Mouse (Mus musculus) midbrain, embryonic 10.5 days (tissue): Measurements from ENCODE around the gene Tank. TPM values are rescaled to one million over a fixed set of nuclear protein-coding genes. Genes with fewer than 3 reads are reported as not detected.

Experiments used
- DNase-seq: peaks from one replicate; pipeline ENCODE4 v3.0.0-alpha.2; 2017; ENCODE audit warnings: low spot score
- H3K27ac ChIP-seq: fragments of 300-500 bp; sonication (generic); replicated peaks from 2 replicates; pipeline ENCODE4 v1.5.1; 2016; ENCODE audit warnings: mild to moderate bottlenecking
- H3K27me3 ChIP-seq: fragments of 300-500 bp; sonication (generic); 2 replicates; pipeline ENCODE4 v1.6.1; 2016; ENCODE audit warnings: low read depth, mild to moderate bottlenecking; ENCODE audit not compliant: poor library complexity, severe bottlenecking
- H3K36me3 ChIP-seq: fragments of 300-500 bp; sonication (generic); 2 replicates; pipeline ENCODE4 v1.6.1; 2016; ENCODE audit warnings: mild to moderate bottlenecking, moderate library complexity
- H3K4me1 ChIP-seq: fragments of 300-500 bp; sonication (generic); 2 replicates; pipeline ENCODE4 v1.6.1; 2016
- H3K4me3 ChIP-seq: fragments of 300-500 bp; sonication (generic); 2 replicates; pipeline ENCODE4 v1.5.1; 2016; ENCODE audit warnings: mild to moderate bottlenecking, moderate library complexity
- H3K9me3 ChIP-seq: fragments of 300-500 bp; sonication (generic); replicated peaks from 2 replicates; pipeline ENCODE4 v1.6.1; 2016; ENCODE audit warnings: mild to moderate bottlenecking
- WGBS: fragments of 180-500 bp; shearing (Covaris S2); methylation state at CpG from one replicate; pipeline ENCODE4 v1.1.7; 2016; 5-methylcytosine and 5-hydroxymethylcytosine counted together
- polyA plus RNA-seq: library from polyadenylated mRNA; unstranded; fragments of >200 nt; fragmentation: Nextera tagmentation; extraction: Ambion mirVana; gene quantifications from 2 replicates; pipeline ENCODE4 v1.2.1, GENCODE M21; 2016

The Tank gene
- polyA plus RNA-seq, 1 experiment from 2014 or later: 24.2 TPM

GRCm38 (mm10) chr2:61638182-61638581 lies 59.8 kb downstream of the Tank start:
- DNase-seq: no peak
- Histone ChIP-seq H3K4me1 (no peaks in the 10 kb centered on the region), H3K9me3 (no peaks in the 10 kb centered on the region), H3K36me3 (no peaks in the 10 kb centered on the region; the same call in 1 of the 2 replicates), H3K27ac (no peak overlapping the region), H3K4me3 (no peak overlapping the region), H3K27me3 (no peaks in the 10 kb centered on the region)
- WGBS: 78% methylated on average over 6 of the region's 6 CpGs

GRCm38 (mm10) chr2:61642452-61643368 lies 64.3 kb downstream of the Tank start:
- H3K36me3 ChIP-seq: no peaks in the 10 kb centered on the region; the same call in 1 of the 2 replicates
- no peak overlapping the region for H3K4me3 ChIP-seq
- peak; percentile 38 for DNase-seq
- H3K27ac ChIP-seq: no peak overlapping the region
- WGBS: 56% methylated on average over 6 of the region's 6 CpGs
- no peaks in the 10 kb centered on the region for H3K4me1 ChIP-seq
- no peaks in the 10 kb centered on the region for H3K27me3 ChIP-seq
- no peaks in the 10 kb centered on the region for H3K9me3 ChIP-seq

GRCm38 (mm10) chr2:61651206-61651605 lies 72.8 kb downstream of the Tank start:
- Histone ChIP-seq H3K9me3 (no peaks in the 10 kb centered on the region), H3K4me3 (no peak overlapping the region), H3K27me3 (peaks cover 19% of the 10 kb centered on the region), H3K27ac (no peak overlapping the region), H3K4me1 (peaks cover 13% of the 10 kb centered on the region), H3K36me3 (peaks cover 6% of the 10 kb centered on the region)
- DNase-seq: no peak
- 89% methylated on average over 4 of the region's 4 CpGs for WGBS

- no peak overlapping the region for H3K4me3 ChIP-seq
Observed at GRCm38 (mm10) chr2:61651640-61652039, 73.3 kb downstream of the Tank start.

GRCm38 (mm10) chr2:61655046-61655381 lies 76.6 kb downstream of the Tank start:
- Histone ChIP-seq H3K36me3 (peaks cover 2% of the 10 kb centered on the region; the same call in 1 of the 2 replicates), H3K4me3 (peak overlapping the region; percentile 67), H3K9me3 (no peaks in the 10 kb centered on the region), H3K27ac (0 out of 2 replicates have a peak overlapping the region, but pooled peaks have one; percentile 89), H3K4me1 (peaks cover 23% of the 10 kb centered on the region), H3K27me3 (peaks cover 42% of the 10 kb centered on the region)
- DNase-seq: no peak
- 3% methylated on average over 12 of the region's 12 CpGs for WGBS

More at GRCm38 (mm10) chr2:61651640-61652039, 73.3 kb downstream of the Tank start:
- Histone ChIP-seq H3K27ac (no peak overlapping the region), H3K9me3 (no peaks in the 10 kb centered on the region), H3K4me1 (peaks cover 17% of the 10 kb centered on the region), H3K36me3 (peaks cover 6% of the 10 kb centered on the region), H3K27me3 (peaks cover 19% of the 10 kb centered on the region)
- no peak for DNase-seq
- 88% methylated on average over 3 of the region's 3 CpGs for WGBS

- Histone ChIP-seq H3K27me3 (peaks cover 42% of the 10 kb centered on the region), H3K9me3 (no peaks in the 10 kb centered on the region), H3K36me3 (no peaks in the 10 kb centered on the region), H3K4me1 (peaks cover 23% of the 10 kb centered on the region), H3K4me3 (peak overlapping the region; percentile 67), H3K27ac (peak overlapping the region; percentile 89)
- under 1% methylated on average over 46 of the region's 46 CpGs for WGBS
- DNase-seq: peak; percentile 59
Observed at GRCm38 (mm10) chr2:61655382-61656281, 77.2 kb downstream of the Tank start.

GRCm38 (mm10) chr2:61656421-61657411 lies 78.3 kb downstream of the Tank start:
- Histone ChIP-seq H3K4me3 (peak overlapping the region; percentile 67), H3K27ac (peak overlapping the region; percentile 89), H3K27me3 (peaks cover 42% of the 10 kb centered on the region), H3K9me3 (no peaks in the 10 kb centered on the region), H3K36me3 (no peaks in the 10 kb centered on the region), H3K4me1 (peaks cover 23% of the 10 kb centered on the region)
- peak; percentile 77 for DNase-seq
- WGBS: under 1% methylated on average over 85 of the region's 85 CpGs

- Histone ChIP-seq H3K27me3 (peaks cover 39% of the 10 kb centered on the region), H3K4me3 (no peak overlapping the region), H3K9me3 (no peaks in the 10 kb centered on the region), H3K27ac (no peak overlapping the region), H3K4me1 (peaks cover 23% of the 10 kb centered on the region), H3K36me3 (no peaks in the 10 kb centered on the region)
- WGBS: 71% methylated on average over 2 of the region's 2 CpGs
- DNase-seq: no peak
Observed at GRCm38 (mm10) chr2:61659254-61659653, 80.9 kb downstream of the Tank start.

GRCm38 (mm10) chr2:61662833-61663232 lies 84.4 kb downstream of the Tank start:
- Histone ChIP-seq H3K9me3 (no peaks in the 10 kb centered on the region), H3K4me1 (no peaks in the 10 kb centered on the region), H3K36me3 (no peaks in the 10 kb centered on the region), H3K4me3 (no peak overlapping the region), H3K27ac (no peak overlapping the region), H3K27me3 (peaks cover 12% of the 10 kb centered on the region)
- no peak for DNase-seq
- WGBS: 83% methylated on average over 10 of the region's 10 CpGs

GRCm38 (mm10) chr2:61663573-61664241 lies 85.3 kb downstream of the Tank start:
- Histone ChIP-seq H3K36me3 (no peaks in the 10 kb centered on the region), H3K4me1 (no peaks in the 10 kb centered on the region), H3K9me3 (no peaks in the 10 kb centered on the region), H3K27ac (no peak overlapping the region), H3K4me3 (no peak overlapping the region), H3K27me3 (peaks cover 3% of the 10 kb centered on the region)
- WGBS: 84% methylated on average over 10 of the region's 10 CpGs
- no peak for DNase-seq

- Histone ChIP-seq H3K4me3 (no peak overlapping the region), H3K27me3 (no peaks in the 10 kb centered on the region), H3K27ac (no peak overlapping the region), H3K9me3 (no peaks in the 10 kb centered on the region), H3K36me3 (no peaks in the 10 kb centered on the region), H3K4me1 (no peaks in the 10 kb centered on the region)
- no peak for DNase-seq
- 84% methylated on average over 7 of the region's 7 CpGs for WGBS
Observed at GRCm38 (mm10) chr2:61667420-61667819, 89.0 kb downstream of the Tank start.
